Mouse (Mus musculus) liver, embryonic 14.5 days (tissue): ENCODE measurements at regions not wholly inside any gene's neighbourhood (a gene's known extent, or its start where the extent isn't known, plus 50 kb on each side); places are given as distances from the start of the nearest gene placed in this dataset.

Experiments
- CTCF ChIP-seq: IDR thresholded peaks from 2 replicates; pipeline ENCODE4 v1.5.1; 2016; ENCODE audit warnings: antibody characterized with exemption, low read depth, control low read depth
- EP300 ChIP-seq: IDR thresholded peaks from 2 replicates; pipeline ENCODE4 v1.6.1; 2016; ENCODE audit warnings: antibody characterized with exemption, low read depth

- no peak for TF ChIP-seq EP300
- TF ChIP-seq CTCF, result no peak
Observed at GRCm38 (mm10) chr9:67118429-67118828, 69.2 kb upstream of the Tpm1 start.
